Mouse (Mus musculus) liver, embryonic 14.5 days (tissue): ENCODE results near the gene Fam83e. TPM values are rescaled to one million over a fixed set of nuclear protein-coding genes. Genes with fewer than 3 reads are reported as not detected.

Experiments used
- ATAC-seq: fragments of 200-750 bp; cut with Nextera tagmentation; 2 replicates; pipeline ENCODE4 v1.8.0; 2017; ENCODE audit warnings: moderate number of reproducible peaks, mild to moderate bottlenecking, moderate library complexity; ENCODE audit not compliant: insufficient read depth
- DNase-seq, 3 experiments: peaks; one replicate each; pipeline ENCODE4 v3.0.0-alpha.2; 2012 to 2013; ENCODE audit warnings: low read depth in 3 of 3, low spot score in 3 of 3
- H3K27ac ChIP-seq: fragments of 300-500 bp; sonication (generic); 2 replicates; pipeline ENCODE4 v1.5.1; 2014; ENCODE audit warnings: moderate library complexity, mild to moderate bottlenecking, control low read depth, inconsistent platforms
- H3K27me3 ChIP-seq: fragments of 300-500 bp; sonication (generic); 2 replicates; pipeline ENCODE4 v1.6.1; 2014; ENCODE audit warnings: mild to moderate bottlenecking, low read length, moderate library complexity; ENCODE audit not compliant: control insufficient read depth, insufficient read depth
- H3K36me3 ChIP-seq: fragments of 300-500 bp; sonication (generic); replicated peaks from 2 replicates; pipeline ENCODE4 v1.6.1; 2014; ENCODE audit warnings: low read depth; ENCODE audit not compliant: control insufficient read depth, insufficient read depth
- H3K4me1 ChIP-seq, 2 experiments: fragments of 200-500 bp in 1 of 2; fragments of 300-500 bp in 1 of 2; sonication (generic) in 1 of 2; replicated peaks; 2 replicates each; pipeline ENCODE4 v1.6.1; 2012 to 2014; ENCODE audit warnings: antibody characterized with exemption in 1 of 2, inconsistent platforms in 1 of 2, low read length in 1 of 2; ENCODE audit not compliant: control insufficient read depth in 2 of 2, insufficient read depth in 2 of 2
- H3K4me2 ChIP-seq: fragments of 300-500 bp; sonication (generic); 2 replicates; pipeline ENCODE4 v1.6.1; 2014; ENCODE audit warnings: low read depth, mild to moderate bottlenecking, control low read depth, moderate library complexity
- H3K4me3 ChIP-seq, 2 experiments: fragments of 200-500 bp in 1 of 2; fragments of 300-500 bp in 1 of 2; sonication (generic) in 1 of 2; 2 replicates each; pipeline ENCODE4 v1.5.1; 2012 to 2014; ENCODE audit warnings: low read depth in 2 of 2, low read length in 2 of 2, mild to moderate bottlenecking in 2 of 2, control low read depth in 1 of 2, inconsistent platforms in 1 of 2, moderate library complexity in 1 of 2; ENCODE audit not compliant: insufficient read depth in 1 of 2
- H3K9ac ChIP-seq: fragments of 300-500 bp; sonication (generic); replicated peaks from 2 replicates; pipeline ENCODE4 v1.6.1; 2014; ENCODE audit warnings: mild to moderate bottlenecking, control low read depth, moderate library complexity
- H3K9me3 ChIP-seq: fragments of 300-500 bp; sonication (generic); 2 replicates; pipeline ENCODE4 v1.6.1; 2016; ENCODE audit warnings: low read length, mixed read lengths; ENCODE audit not compliant: control insufficient read depth
- CTCF ChIP-seq: IDR thresholded peaks from 2 replicates; pipeline ENCODE4 v1.5.1; 2016; ENCODE audit warnings: antibody characterized with exemption, low read depth, control low read depth
- EP300 ChIP-seq: IDR thresholded peaks from 2 replicates; pipeline ENCODE4 v1.6.1; 2016; ENCODE audit warnings: antibody characterized with exemption, low read depth
- WGBS: fragments of 180-500 bp; shearing (Covaris S2); extraction: QIAGEN DNeasy Blood & Tissue Kit; methylation state at CpG from one replicate; pipeline ENCODE4 v1.1.7; 2014; ENCODE audit not compliant: insufficient replicate concordance; 5-methylcytosine and 5-hydroxymethylcytosine counted together
- polyA plus RNA-seq, 2 experiments: library from polyadenylated mRNA; depleted of rRNA in 1 of 2; stranded (reverse) in 1 of 2; unstranded in 1 of 2; fragments of >200 nt; fragmentation: Nextera tagmentation in 1 of 2; extraction: Ambion mirVana in 1 of 2; gene quantifications; 2 replicates each; pipeline versions ENCODE4 v1.2.1 to v1.2.3; 2012 to 2014

The Fam83e gene
- polyA plus RNA-seq, 2 experiments = 0.14 to 0.31 TPM

GRCm38 (mm10) chr7:45755703-45756102 is 34.7 kb downstream of the Fam83e start:
- H3K27ac ChIP-seq = no peak overlapping the region
- H3K4me2 ChIP-seq = no peak overlapping the region
- no peak overlapping the region for H3K4me3 ChIP-seq
- H3K9me3 ChIP-seq = no peaks in the 10 kb centered on the region
- no peaks in the 10 kb centered on the region for H3K36me3 ChIP-seq
- peaks cover 7% of the 10 kb centered on the region for H3K27me3 ChIP-seq
- no peak overlapping the region for H3K9ac ChIP-seq
- H3K4me1 ChIP-seq = no peaks in the 10 kb centered on the region; a peak in 1 of 4 replicates
- 45% methylated on average over 6 of the region's 6 CpGs for WGBS
- no peak for DNase-seq
- no peak for ATAC-seq
- TF ChIP-seq CTCF (no peak), EP300 (no peak)

- Histone ChIP-seq H3K9me3 (no peaks in the 10 kb centered on the region), H3K4me1 (no peaks in the 10 kb centered on the region), H3K36me3 (no peaks in the 10 kb centered on the region), H3K9ac (no peak overlapping the region), H3K27me3 (peaks cover 7% of the 10 kb centered on the region), H3K4me2 (peak overlapping the region; percentile 28; the same call in 1 of the 2 replicates), H3K27ac (no peak overlapping the region), H3K4me3 (no peak overlapping the region)
- TF ChIP-seq CTCF = no peak
- no peak for TF ChIP-seq EP300
- no peak for DNase-seq
- ATAC-seq = no peak
- 11% methylated on average over 23 of the region's 27 CpGs for WGBS
These were observed 38.4 kb downstream of the Fam83e start for GRCm38 (mm10) chr7:45759400-45759799.

GRCm38 (mm10) chr7:45760151-45760550 is 39.1 kb downstream of the Fam83e start:
- ATAC-seq = no peak
- peaks cover 7% of the 10 kb centered on the region for H3K27me3 ChIP-seq
- TF ChIP-seq EP300 (no peak), CTCF (no peak)

GRCm38 (mm10) chr7:45765995-45766394 is 45.0 kb downstream of the Fam83e start:
- ATAC-seq = no peak
- H3K27ac ChIP-seq = no peak overlapping the region
- no peaks in the 10 kb centered on the region for H3K4me1 ChIP-seq
- 39% methylated on average over 8 of the region's 8 CpGs for WGBS
- H3K36me3 ChIP-seq = no peaks in the 10 kb centered on the region
- no peak overlapping the region for H3K9ac ChIP-seq
- no peak overlapping the region for H3K4me2 ChIP-seq
- TF ChIP-seq EP300 (no peak), CTCF (no peak)
- no peak for DNase-seq
- H3K4me3 ChIP-seq = no peak overlapping the region
- no peaks in the 10 kb centered on the region for H3K27me3 ChIP-seq
- no peaks in the 10 kb centered on the region for H3K9me3 ChIP-seq

More at GRCm38 (mm10) chr7:45760151-45760550, 39.1 kb downstream of the Fam83e start:
- no peaks in the 10 kb centered on the region for H3K9me3 ChIP-seq
- DNase-seq = no peak
- no peak overlapping the region for H3K9ac ChIP-seq
- 49% methylated on average over 5 of the region's 5 CpGs for WGBS
- no peaks in the 10 kb centered on the region for H3K4me1 ChIP-seq
- H3K36me3 ChIP-seq = no peaks in the 10 kb centered on the region
- H3K4me3 ChIP-seq = no peak overlapping the region
- no peak overlapping the region for H3K4me2 ChIP-seq
- H3K27ac ChIP-seq = no peak overlapping the region

GRCm38 (mm10) chr7:45766764-45767163 is 45.8 kb downstream of the Fam83e start:
- H3K9me3 ChIP-seq = no peaks in the 10 kb centered on the region
- no peak overlapping the region for H3K9ac ChIP-seq
- no peak overlapping the region for H3K27ac ChIP-seq
- ATAC-seq (no peak), DNase-seq (no peak)
- no peaks in the 10 kb centered on the region for H3K36me3 ChIP-seq
- no peaks in the 10 kb centered on the region for H3K27me3 ChIP-seq
- no peaks in the 10 kb centered on the region for H3K4me1 ChIP-seq
- no peak for TF ChIP-seq CTCF
- TF ChIP-seq EP300 = no peak
- no peak overlapping the region for H3K4me3 ChIP-seq
- WGBS = 37% methylated on average over 8 of the region's 8 CpGs
- H3K4me2 ChIP-seq = no peak overlapping the region
